Mouse (Mus musculus): ENCODE results near the gene Kcnmb1. TPM values are rescaled to one million over a fixed set of nuclear protein-coding genes. Genes with fewer than 3 reads are reported as not detected.

Kcnmb1 gene
- polyA plus RNA-seq, 1 experiment from 2014 or later, result 0.25 TPM

DNA sequence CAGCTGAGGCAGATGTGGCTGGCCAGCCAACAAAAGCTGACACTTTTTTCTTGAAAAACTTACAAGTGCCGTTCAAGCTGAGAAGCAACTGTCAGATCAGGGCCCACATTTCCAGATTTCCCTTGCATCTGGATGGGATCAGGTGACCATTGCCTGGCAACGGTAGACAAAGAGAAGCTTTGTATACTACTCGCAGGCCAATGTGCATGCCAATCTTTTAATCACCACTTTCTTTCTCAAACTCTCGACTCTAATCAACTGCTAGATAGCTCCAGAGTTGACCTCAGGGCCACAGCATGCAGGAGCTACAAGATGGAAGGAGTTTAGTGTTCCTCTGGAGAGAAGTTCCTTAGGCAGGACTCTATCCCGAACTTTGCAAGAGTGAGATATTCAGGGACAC lies 11.7 kb upstream of the Kcnmb1 start:
- 35% methylated on average over 5 of the region's 5 CpGs for WGBS
- Histone ChIP-seq H3K27me3 (no peaks in the 10 kb centered on the region), H3K27ac (replicated peaks) (no peak overlapping the region), H3K9ac (no peak overlapping the region), H3K4me3 (no peak overlapping the region), H3K4me1 (replicated peaks) (no peaks in the 10 kb centered on the region), H3K36me3 (no peaks in the 10 kb centered on the region), H3K4me2 (no peak overlapping the region), H3K9me3 (no peaks in the 10 kb centered on the region)
- ATAC-seq (ENCODE audit: low FRiP score, low read depth), result no peak

DNA sequence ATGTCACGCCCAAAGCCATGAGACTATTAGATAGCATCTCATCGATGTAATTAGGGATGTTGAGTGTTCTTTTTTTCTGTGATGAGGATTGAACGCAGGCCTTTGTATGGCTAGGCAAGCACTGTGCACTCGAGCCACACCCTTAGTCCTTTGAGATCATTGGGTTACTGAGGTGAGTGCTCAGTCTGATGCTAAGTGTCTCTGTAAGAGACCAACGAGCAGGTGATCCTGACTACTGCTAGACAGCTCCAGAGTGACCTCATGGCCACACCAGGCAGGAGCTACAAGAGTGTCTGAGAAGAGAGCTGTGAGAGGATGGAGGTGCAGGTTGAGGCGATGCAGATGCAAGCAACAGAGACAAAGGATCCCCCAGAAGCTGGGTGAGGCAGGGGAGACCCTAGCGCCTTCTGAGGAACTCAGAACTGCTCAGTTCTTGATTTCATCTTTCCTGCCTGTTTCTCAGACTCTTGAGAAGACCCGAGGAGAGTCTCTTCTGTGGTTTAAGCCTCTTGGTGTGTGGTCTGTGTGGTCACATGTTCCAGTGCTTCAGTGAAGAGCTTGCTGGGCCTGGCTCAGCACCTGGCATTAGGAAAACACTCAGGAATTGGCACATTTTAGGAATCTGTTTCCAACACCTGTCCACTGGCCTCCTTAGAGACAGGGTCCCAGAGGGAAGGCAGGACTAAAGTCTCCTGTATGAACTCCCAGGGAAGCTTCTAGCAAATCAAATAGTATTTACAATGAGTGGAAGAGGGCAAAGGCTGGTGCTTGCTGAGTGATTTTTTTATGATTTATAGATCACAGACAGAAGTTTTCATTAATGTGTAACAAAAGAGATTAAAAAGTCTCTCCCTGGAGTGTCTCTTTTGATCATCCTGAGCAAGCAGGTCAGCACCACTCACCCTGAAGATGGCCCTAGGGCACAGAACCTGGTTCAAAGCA lies 10.9 kb upstream of the Kcnmb1 start:
- Histone ChIP-seq H3K9ac (no peak overlapping the region), H3K27me3 (no peaks in the 10 kb centered on the region), H3K4me3 (no peak overlapping the region), H3K4me2 (no peak overlapping the region), H3K9me3 (no peaks in the 10 kb centered on the region), H3K36me3 (no peaks in the 10 kb centered on the region), H3K4me1 (replicated peaks) (no peaks in the 10 kb centered on the region), H3K27ac (replicated peaks) (no peak overlapping the region)
- no peak for ATAC-seq (ENCODE audit: low FRiP score, low read depth)
- 88% methylated on average over 8 of the region's 8 CpGs for WGBS

DNA sequence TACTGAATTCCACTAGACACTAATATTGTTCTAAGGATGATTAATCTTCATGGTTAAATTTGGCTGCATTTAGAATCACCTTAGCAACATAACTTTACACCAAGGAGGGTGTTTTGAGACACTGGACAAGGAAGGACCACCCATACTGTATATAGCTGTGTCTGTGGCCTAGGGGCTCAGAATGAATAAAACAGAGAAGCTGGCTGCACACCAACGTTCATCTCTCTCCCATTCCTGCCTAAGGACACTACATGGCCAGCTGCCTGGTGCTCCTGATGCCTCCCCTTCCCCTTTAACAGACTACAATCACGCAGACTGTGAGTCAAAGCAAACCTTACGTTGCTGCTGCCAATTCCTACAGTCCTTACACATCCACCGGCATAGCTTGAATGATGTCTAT lies 6.8 kb upstream of the Kcnmb1 start:
- Histone ChIP-seq H3K4me3 (no peak overlapping the region), H3K4me2 (no peak overlapping the region), H3K4me1 (replicated peaks) (no peaks in the 10 kb centered on the region), H3K36me3 (no peaks in the 10 kb centered on the region), H3K27me3 (no peaks in the 10 kb centered on the region), H3K27ac (replicated peaks) (no peak overlapping the region), H3K9ac (no peak overlapping the region), H3K9me3 (no peaks in the 10 kb centered on the region)
- WGBS, result 63% methylated on average over 4 of the region's 4 CpGs
- ATAC-seq (ENCODE audit: low FRiP score, low read depth), result no peak

DNA sequence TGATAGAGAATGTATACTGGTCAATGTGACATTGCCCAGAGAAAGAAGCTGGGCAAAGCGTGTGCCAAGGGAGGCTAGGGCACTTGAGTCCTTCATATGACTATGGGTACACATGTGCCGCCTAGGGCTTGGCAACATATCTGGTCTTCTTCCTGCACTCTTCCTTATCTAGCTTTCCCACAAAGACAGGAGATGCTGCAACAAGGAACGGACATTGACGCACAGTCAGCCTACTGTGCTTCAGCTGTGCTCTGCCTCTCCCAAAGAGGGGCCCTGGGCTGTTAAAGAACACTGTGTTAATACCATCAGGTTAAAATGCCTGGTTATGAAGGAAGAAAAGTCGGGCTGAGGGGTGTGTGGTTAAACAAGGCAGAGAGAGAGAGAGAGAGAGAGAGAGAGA lies 6.2 kb upstream of the Kcnmb1 start:
- no peaks in the 10 kb centered on the region for H3K9me3 ChIP-seq
- H3K36me3 ChIP-seq, result no peaks in the 10 kb centered on the region
- H3K4me2 ChIP-seq, result no peak overlapping the region
- WGBS, result 91% methylated on average over 5 of the region's 5 CpGs
- ATAC-seq (ENCODE audit: low FRiP score, low read depth), result no peak
- no peaks in the 10 kb centered on the region for H3K27me3 ChIP-seq
- H3K27ac ChIP-seq (replicated peaks), result no peak overlapping the region
- H3K4me3 ChIP-seq, result no peak overlapping the region
- H3K4me1 ChIP-seq (replicated peaks), result no peaks in the 10 kb centered on the region
- H3K9ac ChIP-seq, result no peak overlapping the region

DNA sequence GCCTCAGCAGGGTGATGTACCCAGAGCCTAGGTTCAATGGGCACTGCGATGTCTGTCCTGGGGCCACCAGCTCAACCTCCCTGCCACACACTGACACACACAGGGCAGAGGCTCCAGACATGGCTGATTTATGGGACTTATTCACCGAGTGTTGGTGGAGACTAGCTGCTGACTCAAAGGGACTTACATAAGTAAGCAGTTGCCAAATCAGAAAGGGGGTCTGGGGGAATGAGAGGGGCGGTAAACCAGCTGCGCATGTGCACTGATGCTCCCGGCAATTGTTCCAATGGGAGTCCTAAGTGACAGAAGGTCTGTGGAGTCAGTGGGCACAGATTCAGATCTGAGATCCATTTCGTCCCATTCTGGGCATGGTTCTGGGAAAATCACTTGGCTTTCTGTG lies 5.2 kb upstream of the Kcnmb1 start:
- ATAC-seq (ENCODE audit: low FRiP score, low read depth), result no peak
- Histone ChIP-seq H3K36me3 (no peaks in the 10 kb centered on the region), H3K4me3 (no peak overlapping the region), H3K27me3 (no peaks in the 10 kb centered on the region), H3K27ac (replicated peaks) (no peak overlapping the region), H3K4me1 (replicated peaks) (no peaks in the 10 kb centered on the region), H3K4me2 (no peak overlapping the region), H3K9ac (no peak overlapping the region), H3K9me3 (no peaks in the 10 kb centered on the region)
- 66% methylated on average over 6 of the region's 6 CpGs for WGBS

DNA sequence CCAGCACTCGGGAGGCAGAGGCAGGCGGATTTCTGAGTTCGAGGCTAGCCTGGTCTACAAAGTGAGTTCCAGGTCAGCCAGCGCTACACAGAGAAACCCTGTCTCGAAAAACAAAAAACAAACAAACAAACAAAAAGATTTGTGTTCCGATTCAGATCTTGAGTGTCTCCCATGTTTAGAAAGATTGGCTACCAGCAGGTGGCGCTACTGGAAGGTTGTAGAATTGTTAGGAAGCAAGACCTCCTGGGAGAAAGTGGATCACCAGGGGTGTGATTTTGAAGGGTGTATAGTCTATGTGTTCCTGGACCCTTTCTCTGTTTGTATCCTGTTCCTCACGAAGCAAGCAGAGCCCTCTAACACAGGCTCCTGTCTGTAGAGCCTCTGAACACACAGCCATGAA lies 4.1 kb upstream of the Kcnmb1 start:
- H3K4me1 ChIP-seq (replicated peaks), result no peaks in the 10 kb centered on the region
- H3K9me3 ChIP-seq, result no peaks in the 10 kb centered on the region
- H3K9ac ChIP-seq, result no peak overlapping the region
- no peak overlapping the region for H3K4me3 ChIP-seq
- no peaks in the 10 kb centered on the region for H3K36me3 ChIP-seq
- no peak for ATAC-seq (ENCODE audit: low FRiP score, low read depth)
- 88% methylated on average over 8 of the region's 8 CpGs for WGBS
- no peak overlapping the region for H3K4me2 ChIP-seq
- no peak overlapping the region for H3K27ac ChIP-seq (replicated peaks)
- no peaks in the 10 kb centered on the region for H3K27me3 ChIP-seq

DNA sequence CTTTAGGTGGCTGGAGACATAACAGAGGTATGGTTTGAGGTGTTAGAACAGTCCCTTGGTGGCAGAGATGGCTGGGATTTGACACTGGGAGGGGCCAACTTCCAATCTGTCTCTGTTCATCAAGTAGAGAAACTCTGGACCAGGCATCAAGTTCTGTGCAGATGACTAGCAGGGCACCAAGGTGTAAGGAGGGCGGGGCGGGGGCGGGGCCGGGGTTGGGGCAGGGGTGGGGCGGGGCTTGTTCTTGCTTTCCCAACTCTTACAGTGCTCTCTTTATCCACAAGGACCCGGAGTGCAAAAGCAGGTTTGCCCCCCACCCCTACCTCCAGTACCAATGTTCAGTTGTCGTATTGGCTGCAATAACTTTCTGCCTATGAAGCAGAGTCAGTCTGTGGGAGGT lies 635 bp upstream of the Kcnmb1 start:
- ATAC-seq (ENCODE audit: low FRiP score, low read depth), result no peak
- no peak overlapping the region for H3K4me3 ChIP-seq
- no peak overlapping the region for H3K9ac ChIP-seq
- no peaks in the 10 kb centered on the region for H3K36me3 ChIP-seq
- 45% methylated on average over 7 of the region's 7 CpGs for WGBS
- H3K9me3 ChIP-seq, result no peaks in the 10 kb centered on the region
- no peak overlapping the region for H3K4me2 ChIP-seq
- H3K27ac ChIP-seq (replicated peaks), result no peak overlapping the region
- no peaks in the 10 kb centered on the region for H3K4me1 ChIP-seq (replicated peaks)
- H3K27me3 ChIP-seq, result no peaks in the 10 kb centered on the region

DNA sequence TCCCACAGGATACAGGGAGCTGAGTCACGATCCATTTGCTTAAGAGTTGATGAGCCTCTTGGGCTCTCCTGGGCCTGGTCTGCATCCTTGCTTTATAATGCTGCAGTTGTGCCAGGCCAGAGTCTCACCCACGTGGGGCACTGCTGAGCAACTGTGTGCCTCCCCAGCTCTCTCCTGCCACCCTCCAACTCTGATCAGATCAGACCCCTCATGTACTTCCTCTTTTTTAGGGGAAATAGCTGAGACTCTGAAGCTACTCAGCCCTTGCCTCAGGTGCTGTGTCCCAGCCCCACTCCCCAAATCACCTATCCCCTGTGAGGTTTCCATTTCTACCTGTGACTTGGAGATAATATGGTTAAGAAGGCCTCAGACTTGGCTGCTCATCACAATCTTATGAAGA lies 2.6 kb downstream of the Kcnmb1 start:
- Histone ChIP-seq H3K4me3 (no peak overlapping the region), H3K4me1 (replicated peaks) (no peaks in the 10 kb centered on the region), H3K36me3 (no peaks in the 10 kb centered on the region), H3K27ac (replicated peaks) (no peak overlapping the region), H3K9me3 (no peaks in the 10 kb centered on the region), H3K4me2 (no peak overlapping the region), H3K27me3 (no peaks in the 10 kb centered on the region), H3K9ac (no peak overlapping the region)
- WGBS, result 43% methylated on average over 2 of the region's 2 CpGs
- ATAC-seq (ENCODE audit: low FRiP score, low read depth), result no peak

DNA sequence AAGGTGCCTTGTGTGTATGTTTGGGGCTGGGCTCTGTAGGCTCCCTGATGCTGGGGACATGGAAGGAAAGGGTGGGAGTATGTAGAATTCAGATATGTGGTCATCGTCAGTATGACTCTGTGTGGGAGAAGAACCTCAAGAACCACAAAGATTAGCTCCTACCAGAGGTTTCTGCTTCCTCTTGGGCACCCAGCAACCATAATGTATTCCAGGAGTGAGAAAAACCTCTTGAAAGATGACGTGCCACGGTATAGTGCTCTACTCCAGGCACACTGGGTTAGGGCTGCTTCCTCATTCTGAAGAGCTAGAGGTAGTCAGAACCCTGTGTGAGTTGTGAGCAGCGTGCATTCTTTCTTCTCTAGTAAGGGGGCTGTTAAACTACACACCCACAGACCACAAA lies 4.9 kb downstream of the Kcnmb1 start:
- no peak overlapping the region for H3K27ac ChIP-seq (replicated peaks)
- no peaks in the 10 kb centered on the region for H3K9me3 ChIP-seq
- H3K4me1 ChIP-seq (replicated peaks), result no peaks in the 10 kb centered on the region
- no peak overlapping the region for H3K4me2 ChIP-seq
- no peak for ATAC-seq (ENCODE audit: low FRiP score, low read depth)
- WGBS, result 76% methylated on average over 4 of the region's 4 CpGs
- no peaks in the 10 kb centered on the region for H3K27me3 ChIP-seq
- H3K36me3 ChIP-seq, result no peaks in the 10 kb centered on the region
- no peak overlapping the region for H3K4me3 ChIP-seq
- H3K9ac ChIP-seq, result no peak overlapping the region

DNA sequence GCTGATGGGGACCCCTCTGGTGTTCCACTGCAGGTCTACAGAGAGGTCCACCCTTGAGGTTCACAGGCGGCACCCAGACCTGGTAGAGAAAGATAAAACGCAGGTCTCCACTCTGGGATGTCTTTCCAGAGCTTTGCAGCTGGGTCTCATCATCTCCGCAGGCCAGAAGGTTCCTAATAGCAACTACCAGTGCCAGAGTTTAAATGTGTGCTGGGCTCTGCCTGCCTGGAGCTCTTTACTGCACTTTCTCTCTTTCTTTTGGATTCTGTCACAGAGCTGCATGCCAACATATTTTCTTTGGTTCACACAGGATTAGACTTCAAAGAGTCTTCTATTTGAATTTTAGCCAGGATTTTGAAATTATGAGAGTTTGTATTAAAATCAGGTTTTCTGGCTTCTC lies 6.4 kb downstream of the Kcnmb1 start:
- H3K27ac ChIP-seq (replicated peaks), result no peak overlapping the region
- H3K9me3 ChIP-seq, result no peaks in the 10 kb centered on the region
- no peaks in the 10 kb centered on the region for H3K4me1 ChIP-seq (replicated peaks)
- H3K9ac ChIP-seq, result no peak overlapping the region
- WGBS, result 87% methylated on average over 3 of the region's 3 CpGs
- H3K4me3 ChIP-seq, result no peak overlapping the region
- no peaks in the 10 kb centered on the region for H3K27me3 ChIP-seq
- H3K4me2 ChIP-seq, result no peak overlapping the region
- ATAC-seq (ENCODE audit: low FRiP score, low read depth), result no peak
- H3K36me3 ChIP-seq, result no peaks in the 10 kb centered on the region

DNA sequence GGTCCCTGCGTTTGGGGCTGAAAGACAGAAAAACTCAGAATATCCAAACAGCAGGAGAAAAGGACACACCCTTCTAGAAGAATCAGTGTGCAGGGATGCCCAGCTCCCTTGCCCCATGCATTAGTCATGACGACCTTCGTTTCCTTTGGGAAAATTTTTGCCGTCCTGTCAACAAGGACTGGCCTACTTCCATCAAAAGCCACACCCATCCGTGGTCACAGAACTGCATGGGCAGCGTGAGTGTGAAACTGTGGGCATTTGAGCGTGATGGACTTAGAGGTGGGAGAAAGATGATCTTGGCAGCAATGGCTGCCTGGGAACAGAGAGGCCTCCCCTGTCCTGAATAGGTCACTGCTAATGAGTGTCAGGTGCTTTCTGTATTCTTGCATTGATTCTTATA lies 9.3 kb downstream of the Kcnmb1 start:
- 81% methylated on average over 7 of the region's 7 CpGs for WGBS
- ATAC-seq (ENCODE audit: low FRiP score, low read depth), result no peak
- Histone ChIP-seq H3K9me3 (no peaks in the 10 kb centered on the region), H3K27me3 (no peaks in the 10 kb centered on the region), H3K4me2 (no peak overlapping the region), H3K4me1 (replicated peaks) (0 out of 2 replicates have a peak, but pooled peaks cover 4% of the 10 kb centered on the region), H3K27ac (replicated peaks) (no peak overlapping the region), H3K9ac (no peak overlapping the region), H3K36me3 (no peaks in the 10 kb centered on the region), H3K4me3 (no peak overlapping the region)

DNA sequence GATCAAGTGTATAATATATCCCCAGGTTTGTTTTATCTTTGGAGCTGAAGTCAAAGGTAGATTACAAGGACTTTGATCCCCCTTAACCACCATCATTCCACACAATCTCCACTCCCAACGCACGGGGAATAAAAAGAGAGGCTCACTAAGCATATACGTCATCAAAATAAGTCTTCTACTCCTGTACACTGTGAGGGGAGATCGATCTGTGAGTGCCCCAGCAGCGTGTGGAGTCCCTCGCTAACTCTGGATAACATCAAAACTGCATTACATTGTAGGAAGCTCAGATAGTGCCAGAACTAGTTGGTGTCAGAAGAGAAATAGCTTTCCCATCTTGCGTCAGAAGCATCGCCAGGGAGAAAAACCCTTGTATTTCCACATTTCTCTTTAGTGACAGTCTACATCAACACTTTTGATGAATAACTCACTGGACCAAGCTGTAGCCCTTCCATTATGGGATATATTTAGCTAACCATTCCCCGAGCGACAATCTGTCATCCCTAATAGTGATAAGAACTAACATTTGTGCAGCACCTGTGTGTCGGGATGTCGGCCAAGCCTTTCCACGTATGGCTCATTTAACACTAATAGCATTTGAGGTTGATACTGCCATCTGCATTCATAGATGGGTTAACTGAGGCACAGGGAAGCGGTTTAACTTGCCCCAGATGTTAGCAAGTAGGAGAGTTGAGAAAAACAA lies 11.7 kb downstream of the Kcnmb1 start:
- 71% methylated on average over 14 of the region's 14 CpGs for WGBS
- H3K4me3 ChIP-seq, result no peak overlapping the region
- 0 out of 2 replicates have a peak, but pooled peaks cover 4% of the 10 kb centered on the region for H3K4me1 ChIP-seq (replicated peaks)
- ATAC-seq (ENCODE audit: low FRiP score, low read depth), result peak; percentile 23; the same call in 1 of the 2 replicates
- H3K27ac ChIP-seq (replicated peaks), result no peak overlapping the region
- H3K4me2 ChIP-seq, result no peak overlapping the region
- H3K9ac ChIP-seq, result no peak overlapping the region
- H3K36me3 ChIP-seq, result no peaks in the 10 kb centered on the region
- no peaks in the 10 kb centered on the region for H3K27me3 ChIP-seq
- no peaks in the 10 kb centered on the region for H3K9me3 ChIP-seq
